Mouse (Mus musculus): ENCODE measurements around the gene Ptprr. TPM values are rescaled to one million over a fixed set of nuclear protein-coding genes. Genes with fewer than 3 reads are reported as not detected.

Gene Ptprr
- total and polyA plus RNA-seq, 3 experiments, result 0.76 to 2.0 (median 1.8) TPM

GRCm38 (mm10) chr10:116135187-116135586 lies 117.2 kb downstream of the Ptprr start:
- Histone ChIP-seq H3K9ac (ENCODE audit: low read depth, low read length) (no peak overlapping the region), H3K27ac (no peak overlapping the region), H3K4me3 (no peak overlapping the region), H3K4me1 (ENCODE audit: control insufficient read depth, insufficient read depth, low read length) (no peaks in the 10 kb centered on the region), H3K79me2 (replicated peaks; ENCODE audit: control insufficient read depth, insufficient read depth, low read length) (no peaks in the 10 kb centered on the region), H3K36me3 (ENCODE audit: control insufficient read depth, insufficient read depth, low read length) (no peaks in the 10 kb centered on the region), H3K27me3 (ENCODE audit: control insufficient read depth, insufficient read depth, low read length) (no peaks in the 10 kb centered on the region)
- TF ChIP-seq CTCF (IDR thresholded peaks at IDR 0.05) (no peak), POLR2A (IDR thresholded peaks at IDR 0.05; ENCODE audit: insufficient read depth, low read depth, low read length) (no peak), EP300 (IDR thresholded peaks at IDR 0.05; ENCODE audit: insufficient read depth, low read depth, low read length) (no peak)
- DNase-seq, result no peak
- 73% methylated on average over 2 of the region's 2 CpGs for WGBS
- intact Hi-C loops (cut with DNase I), result no loop called here

- 84% methylated on average over 8 of the region's 8 CpGs for WGBS
- Histone ChIP-seq H3K27ac (no peak overlapping the region), H3K27me3 (ENCODE audit: control insufficient read depth, insufficient read depth, low read length) (no peaks in the 10 kb centered on the region), H3K36me3 (ENCODE audit: control insufficient read depth, insufficient read depth, low read length) (no peaks in the 10 kb centered on the region), H3K4me1 (ENCODE audit: control insufficient read depth, insufficient read depth, low read length) (no peaks in the 10 kb centered on the region), H3K4me3 (no peak overlapping the region), H3K79me2 (replicated peaks; ENCODE audit: control insufficient read depth, insufficient read depth, low read length) (no peaks in the 10 kb centered on the region), H3K9ac (ENCODE audit: low read depth, low read length) (no peak overlapping the region)
- TF ChIP-seq EP300 (IDR thresholded peaks at IDR 0.05; ENCODE audit: insufficient read depth, low read depth, low read length) (no peak), POLR2A (IDR thresholded peaks at IDR 0.05; ENCODE audit: insufficient read depth, low read depth, low read length) (no peak), CTCF (IDR thresholded peaks at IDR 0.05) (no peak)
- intact Hi-C loops (cut with DNase I), result no loop called here
- DNase-seq, result no peak
Observed at GRCm38 (mm10) chr10:116140226-116140625, 122.2 kb downstream of the Ptprr start.

- Histone ChIP-seq H3K4me3 (no peak overlapping the region), H3K27me3 (ENCODE audit: control insufficient read depth, insufficient read depth, low read length) (no peaks in the 10 kb centered on the region), H3K36me3 (ENCODE audit: control insufficient read depth, insufficient read depth, low read length) (no peaks in the 10 kb centered on the region), H3K4me1 (ENCODE audit: control insufficient read depth, insufficient read depth, low read length) (no peaks in the 10 kb centered on the region), H3K79me2 (replicated peaks; ENCODE audit: control insufficient read depth, insufficient read depth, low read length) (no peaks in the 10 kb centered on the region), H3K9ac (ENCODE audit: low read depth, low read length) (no peak overlapping the region), H3K27ac (no peak overlapping the region)
- WGBS, result 80% methylated on average over 10 of the region's 10 CpGs
- intact Hi-C loops (cut with DNase I), result no loop called here
- DNase-seq, result no peak
- TF ChIP-seq EP300 (IDR thresholded peaks at IDR 0.05; ENCODE audit: insufficient read depth, low read depth, low read length), result no peak
- no peak for TF ChIP-seq POLR2A (IDR thresholded peaks at IDR 0.05; ENCODE audit: insufficient read depth, low read depth, low read length)
- no peak for TF ChIP-seq CTCF (IDR thresholded peaks at IDR 0.05)
Observed at GRCm38 (mm10) chr10:116143684-116144083, 125.7 kb downstream of the Ptprr start.

- TF ChIP-seq EP300 (IDR thresholded peaks at IDR 0.05; ENCODE audit: insufficient read depth, low read depth, low read length) (no peak), CTCF (IDR thresholded peaks at IDR 0.05) (no peak), POLR2A (IDR thresholded peaks at IDR 0.05; ENCODE audit: insufficient read depth, low read depth, low read length) (no peak)
- no peaks in the 10 kb centered on the region for H3K27me3 ChIP-seq (ENCODE audit: control insufficient read depth, insufficient read depth, low read length)
- no peak for DNase-seq
- H3K9ac ChIP-seq (ENCODE audit: low read depth, low read length), result no peak overlapping the region
- no peak overlapping the region for H3K4me3 ChIP-seq
- H3K27ac ChIP-seq, result no peak overlapping the region
- no peaks in the 10 kb centered on the region for H3K4me1 ChIP-seq (ENCODE audit: control insufficient read depth, insufficient read depth, low read length)
- WGBS, result 82% methylated on average over 9 of the region's 9 CpGs
- no peaks in the 10 kb centered on the region for H3K79me2 ChIP-seq (replicated peaks; ENCODE audit: control insufficient read depth, insufficient read depth, low read length)
- no peaks in the 10 kb centered on the region for H3K36me3 ChIP-seq (ENCODE audit: control insufficient read depth, insufficient read depth, low read length)
- intact Hi-C loops (cut with DNase I), result no loop called here
Observed at GRCm38 (mm10) chr10:116146091-116146490, 128.1 kb downstream of the Ptprr start.

- WGBS, result 67% methylated on average over 5 of the region's 5 CpGs
- Histone ChIP-seq H3K27ac (no peak overlapping the region), H3K4me3 (no peak overlapping the region), H3K9ac (ENCODE audit: low read depth, low read length) (no peak overlapping the region), H3K27me3 (ENCODE audit: control insufficient read depth, insufficient read depth, low read length) (no peaks in the 10 kb centered on the region), H3K36me3 (ENCODE audit: control insufficient read depth, insufficient read depth, low read length) (no peaks in the 10 kb centered on the region), H3K79me2 (replicated peaks; ENCODE audit: control insufficient read depth, insufficient read depth, low read length) (no peaks in the 10 kb centered on the region), H3K4me1 (ENCODE audit: control insufficient read depth, insufficient read depth, low read length) (no peaks in the 10 kb centered on the region)
- no peak for TF ChIP-seq CTCF (IDR thresholded peaks at IDR 0.05)
- TF ChIP-seq EP300 (IDR thresholded peaks at IDR 0.05; ENCODE audit: insufficient read depth, low read depth, low read length), result no peak
- no peak for TF ChIP-seq POLR2A (IDR thresholded peaks at IDR 0.05; ENCODE audit: insufficient read depth, low read depth, low read length)
- intact Hi-C loops (cut with DNase I), result no loop called here
- DNase-seq, result no peak
Observed at GRCm38 (mm10) chr10:116154707-116155106, 136.7 kb downstream of the Ptprr start.

- TF ChIP-seq EP300 (IDR thresholded peaks at IDR 0.05; ENCODE audit: insufficient read depth, low read depth, low read length), result no peak
- TF ChIP-seq CTCF (IDR thresholded peaks at IDR 0.05), result no peak
- TF ChIP-seq POLR2A (IDR thresholded peaks at IDR 0.05; ENCODE audit: insufficient read depth, low read depth, low read length), result no peak
- Histone ChIP-seq H3K4me3 (no peak overlapping the region), H3K79me2 (replicated peaks; ENCODE audit: control insufficient read depth, insufficient read depth, low read length) (no peaks in the 10 kb centered on the region), H3K9ac (ENCODE audit: low read depth, low read length) (no peak overlapping the region), H3K4me1 (ENCODE audit: control insufficient read depth, insufficient read depth, low read length) (no peaks in the 10 kb centered on the region), H3K27me3 (ENCODE audit: control insufficient read depth, insufficient read depth, low read length) (no peaks in the 10 kb centered on the region), H3K27ac (no peak overlapping the region), H3K36me3 (ENCODE audit: control insufficient read depth, insufficient read depth, low read length) (no peaks in the 10 kb centered on the region)
- 43% methylated on average over 1 of the region's 1 CpGs for WGBS
- intact Hi-C loops (cut with DNase I), result no loop called here
- no peak for DNase-seq
Observed at GRCm38 (mm10) chr10:116156699-116157098, 138.7 kb downstream of the Ptprr start.

Data from heart, adult 2 months (tissue).